Mouse (Mus musculus) cerebellum, adult (tissue): ENCODE measurements at regions not wholly inside any gene's neighbourhood (a gene's known extent, or its start where the extent isn't known, plus 50 kb on each side); places are given as distances from the start of the nearest gene placed in this dataset.

ENCODE experiments used
- ATAC-seq: cut with Nextera tagmentation; 2 replicates; pipeline ENCODE4 v1.9.2; 2017; ENCODE audit warnings: mild to moderate bottlenecking, moderate library complexity, mixed read lengths; ENCODE audit not compliant: insufficient number of reproducible peaks, low FRiP score, low TSS enrichment

GRCm38 (mm10) chr5:42270286-42271076, 202.7 kb downstream of the Gm16223 start:
- ATAC-seq = no peak

GRCm38 (mm10) chr5:42272001-42272400, 204.2 kb downstream of the Gm16223 start:
- peak; percentile 41; the same call in 1 of the 2 replicates for ATAC-seq

- no peak for ATAC-seq
Observed at GRCm38 (mm10) chr5:42278617-42279296, 211.0 kb downstream of the Gm16223 start.
